ENCODE assay signal across 8 mouse cellular contexts in genomic region chr11:53769760-53770124, GRCm38 (mm10). TPM values are rescaled to one million over a fixed set of nuclear protein-coding genes. Genes with fewer than 3 reads are reported as not detected.
DNase-seq lines count a peak whose midpoint lies in the region; ATAC-seq and TF ChIP-seq lines count a peak whose summit lies in the region.

Gene Irf1, plus strand, starts transcription at chr11:53770014.

- WGBS in hindbrain, embryonic 11.5 days: under 1% methylated on average over 34 of the region's 40 CpGs
- 0% methylated on average over 40 of the region's 40 CpGs for WGBS in lung, postnatal 0 days

- H3K36me3 ChIP-seq in hindbrain, embryonic 11.5 days (ENCODE audit: control insufficient read depth, insufficient read depth, low read length): no peaks in the 10 kb centered on the region
- H3K36me3 ChIP-seq in lung, postnatal 0 days (ENCODE audit: insufficient read depth, low read length): peaks cover 8% of the 10 kb centered on the region; the same call in 1 of the 2 replicates

- no peak for TF ChIP-seq CTCF in lung, postnatal 0 days (IDR thresholded peaks at IDR 0.05)

- H3K9ac ChIP-seq in hindbrain, embryonic 11.5 days (ENCODE audit: low read depth, low read length): peak within 1 kb of the TSS; percentile 55; the same call in 1 of the 2 replicates
- peak within 1 kb of the TSS; percentile 92 for H3K9ac ChIP-seq in lung, postnatal 0 days (replicated peaks; ENCODE audit: low read depth)

- peak; percentile 98 for DNase-seq in NIH3T3 (ENCODE audit: low read depth)
- peak; percentile 83 to 89 for DNase-seq in cerebellum, postnatal 10 days
- peak; percentile 81 to 84 for DNase-seq in frontal cortex, postnatal 10 days (ENCODE audit: low spot score in 2 of 2)
- peak; percentile 86 for DNase-seq in hindbrain, embryonic 11.5 days (ENCODE audit: low spot score)
- DNase-seq in layer of hippocampus, postnatal 10 days (ENCODE audit: low spot score in 2 of 2): peak; percentile 80 to 87
- peak; percentile 98 for DNase-seq in lung, postnatal 0 days (ENCODE audit: low spot score)
- peak; percentile 90 for DNase-seq in ovary, postnatal 10 days (ENCODE audit: low spot score)
- DNase-seq in thymus, postnatal 10 days (ENCODE audit: low spot score in 2 of 2): peak; percentile 95 to 96

- H3K4me1 ChIP-seq in hindbrain, embryonic 11.5 days (replicated peaks; ENCODE audit: control insufficient read depth, insufficient read depth, low read length): no peaks in the 10 kb centered on the region; the same call in 1 of the 2 replicates
- H3K4me1 ChIP-seq in lung, postnatal 0 days (ENCODE audit: insufficient read depth, low read depth, low read length): peaks cover 14% of the 10 kb centered on the region

- H3K27me3 ChIP-seq in hindbrain, embryonic 11.5 days (ENCODE audit: control insufficient read depth, insufficient read depth, low read length): peaks cover 13% of the 10 kb centered on the region
- no peaks in the 10 kb centered on the region for H3K27me3 ChIP-seq in lung, postnatal 0 days (replicated peaks; ENCODE audit: insufficient read depth, low read length)

- H3K4me3 ChIP-seq in hindbrain, embryonic 11.5 days (ENCODE audit: low read depth, low read length): peak within 1 kb of the TSS; percentile 49
- peak within 1 kb of the TSS; percentile 82 for H3K4me3 ChIP-seq in lung, postnatal 0 days (ENCODE audit: low read depth, low read length)

- peak within 1 kb of the TSS; percentile 75 for H3K4me2 ChIP-seq in hindbrain, embryonic 11.5 days (replicated peaks; ENCODE audit: low read depth, low read length)
- peak within 1 kb of the TSS; percentile 68 for H3K4me2 ChIP-seq in lung, postnatal 0 days (replicated peaks; ENCODE audit: low read depth, low read length)

- H3K27ac ChIP-seq in hindbrain, embryonic 11.5 days (ENCODE audit: low read depth, low read length): no peak within 1 kb of the TSS
- H3K27ac ChIP-seq in lung, postnatal 0 days (ENCODE audit: low read length): peak within 1 kb of the TSS; percentile 98

- no peaks in the 10 kb centered on the region for H3K9me3 ChIP-seq in hindbrain, embryonic 11.5 days (ENCODE audit: control insufficient read depth, low read length)
- H3K9me3 ChIP-seq in lung, postnatal 0 days (ENCODE audit: low read length): no peaks in the 10 kb centered on the region

- TF ChIP-seq EP300 in lung, postnatal 0 days (IDR thresholded peaks at IDR 0.05): no peak

- ATAC-seq in hindbrain, embryonic 11.5 days (ENCODE audit: low FRiP score): peak; percentile 92
- peak; percentile 96 for ATAC-seq in lung, postnatal 0 days

RNA-seq across cellular contexts. Expression of gene Irf1, which starts in this region (rescaled TPM):
- 1.7 and 3.8 TPM in 2 replicates for polyA plus RNA-seq in hindbrain, embryonic 11.5 days (2014; fragmentation: Nextera tagmentation; extraction: Ambion mirVana)
- 1 to 10 TPM; 5.1 to 5.7 TPM for total RNA-seq in layer of hippocampus, postnatal 10 days (2021)
- 52.5 and 64.9 TPM in 2 replicates for polyA plus RNA-seq in lung, postnatal 0 days (2015; fragmentation: Nextera tagmentation; extraction: Ambion mirVana)

Comparison
In these comparisons a context has a peak if more than half of its experiments do, and no peak if none do; other contexts are left out.
1. RNA of gene Irf1 (polyA plus RNA-seq): 52.5 to 64.9 TPM in lung, postnatal 0 days; 1.7 to 3.8 TPM in hindbrain, embryonic 11.5 days; every median in the first group is over 10 times any median in the second.
2. Peak in every context shown above with its lines, with median percentiles within 50 percentile points of each other: DNase-seq.